Mouse (Mus musculus): ENCODE measurements around the gene Fam83d. TPM values are rescaled to one million over a fixed set of nuclear protein-coding genes. Genes with fewer than 3 reads are reported as not detected.
A peak's percentile ranks its signal among the peaks of the same experiment; 100 is the strongest.

Gene Fam83d
- polyA plus RNA-seq (2012; rRNA removed): 38.5 and 48.6 TPM in 2 replicates
- 35.0 and 39.7 TPM in 2 replicates for polyA plus RNA-seq (2014; fragmentation: Nextera tagmentation; extraction: Ambion mirVana)

GRCm38 (mm10) chr2:158767742-158768339, at the start of gene Fam83d:
Gene Fam83d, plus strand, starts transcription at chr2:158768093.
- 1% methylated on average over 48 of the region's 48 CpGs for WGBS
- no peaks in the 10 kb centered on the region for H3K27me3 ChIP-seq (ENCODE audit: control insufficient read depth, insufficient read depth, low read length)
- no peaks in the 10 kb centered on the region for H3K9me3 ChIP-seq (ENCODE audit: control insufficient read depth, low read length)
- DNase-seq (ENCODE audit: low spot score) (peak; percentile 98), ATAC-seq (ENCODE audit: low FRiP score, low read depth) (peak; percentile 98)
- H3K36me3 ChIP-seq (ENCODE audit: control insufficient read depth, insufficient read depth, low read length): 0 out of 2 replicates have a peak, but pooled peaks cover 5% of the 10 kb centered on the region
- peak within 1 kb of the TSS; percentile 96 for H3K4me2 ChIP-seq (replicated peaks; ENCODE audit: low read depth, low read length, severe bottlenecking)
- H3K9ac ChIP-seq (ENCODE audit: low read depth, low read length, severe bottlenecking): peak within 1 kb of the TSS; percentile 72
- peak within 1 kb of the TSS; percentile 75 for H3K4me3 ChIP-seq (replicated peaks; ENCODE audit: low read length)
- H3K27ac ChIP-seq (replicated peaks; ENCODE audit: low read depth, low read length): peak within 1 kb of the TSS; percentile 67; the same call in 1 of the 2 replicates
- peaks cover 33% of the 10 kb centered on the region for H3K4me1 ChIP-seq (ENCODE audit: control insufficient read depth, insufficient read depth, low read length)
- TF ChIP-seq POLR2A (IDR thresholded peaks at IDR 0.05; ENCODE audit: borderline replicate concordance, extremely low read depth, insufficient read depth, insufficient read length): peak; percentile 95; the same call in 1 of the 2 replicates

- H3K9me3 ChIP-seq (ENCODE audit: control insufficient read depth, low read length): no peaks in the 10 kb centered on the region
- H3K4me1 ChIP-seq (ENCODE audit: control insufficient read depth, insufficient read depth, low read length): no peaks in the 10 kb centered on the region
- DNase-seq (ENCODE audit: low spot score) (no peak), ATAC-seq (ENCODE audit: low FRiP score, low read depth) (no peak)
- no peak overlapping the region for H3K4me2 ChIP-seq (replicated peaks; ENCODE audit: low read depth, low read length, severe bottlenecking)
- H3K27me3 ChIP-seq (ENCODE audit: control insufficient read depth, insufficient read depth, low read length): no peaks in the 10 kb centered on the region
- H3K9ac ChIP-seq (ENCODE audit: low read depth, low read length, severe bottlenecking): no peak overlapping the region
- H3K4me3 ChIP-seq (replicated peaks; ENCODE audit: low read length): no peak overlapping the region
- no peak for TF ChIP-seq POLR2A (IDR thresholded peaks at IDR 0.05; ENCODE audit: borderline replicate concordance, extremely low read depth, insufficient read depth, insufficient read length)
- no peak overlapping the region for H3K27ac ChIP-seq (replicated peaks; ENCODE audit: low read depth, low read length)
- 82% methylated on average over 12 of the region's 12 CpGs for WGBS
- H3K36me3 ChIP-seq (ENCODE audit: control insufficient read depth, insufficient read depth, low read length): no peaks in the 10 kb centered on the region
These were observed 48.9 kb upstream of the Fam83d start for GRCm38 (mm10) chr2:158718816-158719549.

- ATAC-seq (ENCODE audit: low FRiP score, low read depth) (no peak), DNase-seq (ENCODE audit: low spot score) (no peak)
- Histone ChIP-seq H3K27ac (replicated peaks; ENCODE audit: low read depth, low read length) (no peak overlapping the region), H3K36me3 (ENCODE audit: control insufficient read depth, insufficient read depth, low read length) (no peaks in the 10 kb centered on the region), H3K4me2 (replicated peaks; ENCODE audit: low read depth, low read length, severe bottlenecking) (no peak overlapping the region), H3K9ac (ENCODE audit: low read depth, low read length, severe bottlenecking) (no peak overlapping the region), H3K4me1 (ENCODE audit: control insufficient read depth, insufficient read depth, low read length) (no peaks in the 10 kb centered on the region), H3K4me3 (replicated peaks; ENCODE audit: low read length) (no peak overlapping the region), H3K9me3 (ENCODE audit: control insufficient read depth, low read length) (no peaks in the 10 kb centered on the region), H3K27me3 (ENCODE audit: control insufficient read depth, insufficient read depth, low read length) (no peaks in the 10 kb centered on the region)
- no peak for TF ChIP-seq POLR2A (IDR thresholded peaks at IDR 0.05; ENCODE audit: borderline replicate concordance, extremely low read depth, insufficient read depth, insufficient read length)
- 73% methylated on average over 16 of the region's 16 CpGs for WGBS
These were observed 47.0 kb upstream of the Fam83d start for GRCm38 (mm10) chr2:158720715-158721370.

GRCm38 (mm10) chr2:158721481-158721880, 46.4 kb upstream of the Fam83d start:
- no peaks in the 10 kb centered on the region for H3K4me1 ChIP-seq (ENCODE audit: control insufficient read depth, insufficient read depth, low read length)
- H3K9ac ChIP-seq (ENCODE audit: low read depth, low read length, severe bottlenecking): no peak overlapping the region

GRCm38 (mm10) chr2:158722135-158722534, 45.8 kb upstream of the Fam83d start:
- H3K4me3 ChIP-seq (replicated peaks; ENCODE audit: low read length): no peak overlapping the region
- no peak for DNase-seq (ENCODE audit: low spot score)
- no peak overlapping the region for H3K4me2 ChIP-seq (replicated peaks; ENCODE audit: low read depth, low read length, severe bottlenecking)
- no peaks in the 10 kb centered on the region for H3K4me1 ChIP-seq (ENCODE audit: control insufficient read depth, insufficient read depth, low read length)
- no peaks in the 10 kb centered on the region for H3K36me3 ChIP-seq (ENCODE audit: control insufficient read depth, insufficient read depth, low read length)
- 74% methylated on average over 4 of the region's 4 CpGs for WGBS
- H3K9ac ChIP-seq (ENCODE audit: low read depth, low read length, severe bottlenecking): no peak overlapping the region
- no peaks in the 10 kb centered on the region for H3K27me3 ChIP-seq (ENCODE audit: control insufficient read depth, insufficient read depth, low read length)
- no peak for TF ChIP-seq POLR2A (IDR thresholded peaks at IDR 0.05; ENCODE audit: borderline replicate concordance, extremely low read depth, insufficient read depth, insufficient read length)
- H3K9me3 ChIP-seq (ENCODE audit: control insufficient read depth, low read length): no peaks in the 10 kb centered on the region
- no peak for ATAC-seq (ENCODE audit: low FRiP score, low read depth)
- no peak overlapping the region for H3K27ac ChIP-seq (replicated peaks; ENCODE audit: low read depth, low read length)

More at GRCm38 (mm10) chr2:158721481-158721880, 46.4 kb upstream of the Fam83d start:
- 73% methylated on average over 3 of the region's 3 CpGs for WGBS
- Histone ChIP-seq H3K27me3 (ENCODE audit: control insufficient read depth, insufficient read depth, low read length) (no peaks in the 10 kb centered on the region), H3K4me2 (replicated peaks; ENCODE audit: low read depth, low read length, severe bottlenecking) (no peak overlapping the region), H3K4me3 (replicated peaks; ENCODE audit: low read length) (no peak overlapping the region), H3K9me3 (ENCODE audit: control insufficient read depth, low read length) (no peaks in the 10 kb centered on the region), H3K27ac (replicated peaks; ENCODE audit: low read depth, low read length) (no peak overlapping the region), H3K36me3 (ENCODE audit: control insufficient read depth, insufficient read depth, low read length) (no peaks in the 10 kb centered on the region)
- TF ChIP-seq POLR2A (IDR thresholded peaks at IDR 0.05; ENCODE audit: borderline replicate concordance, extremely low read depth, insufficient read depth, insufficient read length): no peak
- DNase-seq (ENCODE audit: low spot score) (no peak), ATAC-seq (ENCODE audit: low FRiP score, low read depth) (no peak)
